Mouse (Mus musculus) B cell, adult 2 months (primary cell): ENCODE results near the gene Paqr4.
"Not testable (repeated sequence)": the region's sequence is repeated elsewhere in the genome, so short reads cannot be mapped to it uniquely, and the experiment has no call there.

Source experiments
- DNase-seq, 2 experiments: peaks; one replicate each; pipeline ENCODE4 v3.0.0; 2022

The Paqr4 gene

DNA sequence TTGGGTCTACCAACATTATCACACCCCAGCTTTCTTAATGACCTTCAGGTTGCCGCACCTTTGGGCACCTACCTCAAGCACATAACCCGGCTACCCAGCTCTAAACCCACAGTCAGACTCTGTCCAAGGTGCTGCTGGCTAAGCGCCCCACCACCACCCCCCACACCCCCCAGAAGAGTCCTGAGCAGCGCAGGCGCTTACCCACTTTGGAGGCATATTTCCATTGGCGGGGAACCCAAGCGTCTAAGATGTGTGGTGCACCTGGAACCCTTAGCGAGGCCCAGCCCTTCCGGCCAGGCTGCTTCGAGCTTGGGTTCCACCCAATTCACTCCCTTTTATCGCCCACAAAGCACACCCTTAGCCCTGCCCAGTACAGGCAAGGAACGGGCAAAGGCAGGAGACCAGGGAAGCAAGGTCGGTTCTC is at the start of gene Paqr4:
Paqr4 (minus strand) TSS at position 270 of the 424 bp plus-strand sequence.
- no peak for DNase-seq

DNA sequence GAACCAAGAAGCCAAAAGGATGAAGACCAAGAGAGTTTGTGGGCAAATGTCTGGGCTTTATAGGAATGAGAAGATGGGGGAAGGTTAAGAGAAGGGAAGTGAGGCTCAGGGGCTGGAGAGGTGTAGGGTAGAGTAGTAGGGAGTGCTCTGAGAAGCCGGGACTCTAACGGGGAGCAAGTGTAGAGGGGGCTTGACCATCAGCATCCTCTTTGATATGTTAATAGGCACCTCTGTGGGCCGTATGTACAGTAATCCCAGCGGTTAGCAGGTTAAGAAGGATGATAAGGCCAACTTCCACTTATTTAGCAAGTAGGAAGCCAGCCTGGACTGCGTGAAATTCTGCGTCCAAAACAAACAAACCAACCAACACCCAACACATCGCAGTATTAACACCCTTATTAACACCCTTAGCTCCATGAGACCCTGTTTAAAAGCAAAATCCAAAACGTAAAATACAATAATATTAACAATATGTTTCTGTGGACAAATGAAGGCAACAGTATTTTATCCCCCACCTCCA is 49.1 kb upstream of the Paqr4 start:
- DNase-seq, result no peak

DNA sequence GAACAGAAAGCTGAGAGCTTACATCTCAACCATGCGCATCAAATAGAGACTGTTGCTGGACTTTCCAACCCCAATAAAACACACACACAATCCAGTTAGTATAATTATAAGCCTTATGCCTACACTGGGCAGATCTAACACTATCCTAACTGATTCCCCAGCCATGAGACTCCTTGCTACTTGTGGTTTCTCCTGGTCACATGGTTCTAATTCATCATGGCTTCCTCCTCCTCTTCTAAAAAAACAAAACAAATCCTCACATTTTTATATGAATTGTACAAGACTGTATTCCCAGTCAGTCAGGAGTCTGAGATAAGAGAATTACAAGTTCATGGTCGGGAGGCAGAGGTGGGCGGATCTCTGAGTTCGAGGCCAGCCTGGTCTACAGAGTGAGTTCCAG is 48.3 kb upstream of the Paqr4 start:
- no peak for DNase-seq

DNA sequence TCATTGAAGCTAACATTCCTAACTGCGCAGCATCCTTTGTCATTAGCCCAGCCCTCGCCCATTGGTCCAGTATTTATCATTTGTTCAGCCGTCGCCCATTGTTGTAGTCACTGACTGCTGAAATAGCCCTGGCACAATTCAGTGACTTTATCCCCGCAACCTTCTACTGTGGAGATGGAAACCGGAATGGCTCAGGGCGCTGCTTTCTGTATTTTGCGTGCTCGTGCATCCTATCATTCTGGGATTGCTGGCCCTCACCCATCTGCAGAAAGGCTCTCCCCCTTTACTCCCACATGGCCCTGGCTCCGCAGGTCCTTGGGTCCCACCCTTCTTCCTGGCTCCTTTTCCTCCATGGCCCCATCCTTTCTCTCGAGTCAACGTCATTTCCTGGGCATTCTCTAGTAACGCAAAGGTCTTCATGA is 45.9 kb upstream of the Paqr4 start:
- DNase-seq, result no peak

GRCm38 (mm10) chr17:23785561-23786471 is 45.1 kb upstream of the Paqr4 start, which contains the start of gene Flywch2:
Flywch2 (minus strand) TSS chr17:23786081.
- DNase-seq, result peak; percentile 70 to 76

GRCm38 (mm10) chr17:23783352-23783751 is 42.7 kb upstream of the Paqr4 start:
- no peak for DNase-seq

DNA sequence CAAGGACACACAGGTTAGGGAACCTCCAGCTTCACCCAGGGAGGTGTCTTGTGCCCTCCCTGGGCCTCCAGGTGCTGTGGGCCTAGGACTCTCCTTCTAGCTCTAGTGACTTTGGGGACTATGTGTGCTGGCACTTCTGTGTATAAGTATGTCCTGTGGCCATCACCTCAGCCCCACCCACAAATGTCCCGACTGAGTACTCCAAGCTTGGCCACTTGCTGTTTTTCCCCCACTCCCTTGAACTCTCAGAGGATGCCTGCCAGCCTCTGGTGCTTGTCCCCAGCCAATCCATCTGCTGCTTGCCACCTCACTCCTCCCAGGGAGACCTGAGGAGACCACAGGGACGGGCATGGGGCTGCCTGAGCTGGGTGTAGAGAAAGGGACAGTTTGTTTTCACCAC is 37.8 kb upstream of the Paqr4 start:
- peak; percentile 26 to 27 for DNase-seq

DNA sequence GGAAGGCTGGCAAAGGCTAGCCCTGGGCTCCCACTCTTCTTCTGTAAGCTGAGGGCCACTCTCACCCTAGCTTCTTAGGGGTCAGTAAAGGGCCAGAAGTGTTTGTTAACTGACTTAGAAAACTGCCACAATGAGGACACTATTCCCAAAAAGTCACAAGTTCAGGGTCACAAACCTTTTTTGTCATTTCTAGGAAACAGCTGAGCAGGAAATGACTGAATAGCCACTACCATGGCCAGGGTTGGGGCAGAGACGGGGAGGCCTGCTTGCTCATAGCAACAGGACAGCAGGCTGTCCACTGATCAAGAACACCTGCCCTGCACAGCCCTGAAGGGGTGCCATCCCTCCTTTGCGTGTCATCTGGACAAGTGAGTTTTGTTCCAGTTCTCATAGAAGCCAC is 36.5 kb upstream of the Paqr4 start:
- no peak for DNase-seq

- DNase-seq, result no peak
Observed at GRCm38 (mm10) chr17:23776216-23776615, 35.5 kb upstream of the Paqr4 start.

DNA sequence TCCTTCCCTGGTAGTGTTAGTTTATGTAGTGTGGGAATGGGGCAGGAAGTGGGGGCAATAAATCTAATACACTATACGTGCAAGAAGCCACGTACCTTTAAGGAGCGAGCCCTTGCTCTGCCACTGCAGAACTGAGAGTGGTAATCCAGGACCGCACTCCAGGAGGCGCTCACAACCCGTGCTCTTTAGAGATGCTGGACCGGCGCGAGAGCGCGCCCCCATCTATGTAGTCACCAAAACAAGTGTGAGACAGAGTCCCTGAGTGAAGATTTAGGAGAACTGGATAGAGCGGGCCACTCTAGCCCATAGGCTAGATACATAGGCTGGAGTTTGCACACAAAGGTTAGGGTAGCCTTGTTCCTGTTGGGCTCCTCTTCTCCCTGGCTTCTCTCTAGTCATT is 33.4 kb upstream of the Paqr4 start:
- peak; percentile 91 for DNase-seq

DNA sequence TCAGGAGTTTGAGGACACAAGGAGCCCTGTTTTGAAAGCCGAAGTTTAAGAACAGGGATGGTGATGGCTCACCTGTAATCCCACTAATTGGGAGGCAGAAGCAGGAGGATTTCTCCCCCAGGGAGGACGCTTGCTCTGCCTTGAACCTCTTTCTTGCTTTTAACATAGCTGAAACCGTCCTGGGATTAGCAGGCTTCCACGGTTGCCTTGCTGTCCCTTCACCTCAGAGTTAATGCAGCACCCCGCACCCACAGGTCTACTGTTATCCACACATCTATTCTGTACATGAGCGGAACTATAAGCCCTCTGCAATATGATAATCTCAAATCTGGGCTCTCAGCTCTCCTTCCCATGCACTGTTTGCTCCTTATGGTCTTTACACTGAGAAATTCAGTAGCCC is 33.0 kb upstream of the Paqr4 start:
- no peak for DNase-seq

GRCm38 (mm10) chr17:23772219-23772556 is 31.5 kb upstream of the Paqr4 start:
- not testable (repeated sequence) for DNase-seq

DNA sequence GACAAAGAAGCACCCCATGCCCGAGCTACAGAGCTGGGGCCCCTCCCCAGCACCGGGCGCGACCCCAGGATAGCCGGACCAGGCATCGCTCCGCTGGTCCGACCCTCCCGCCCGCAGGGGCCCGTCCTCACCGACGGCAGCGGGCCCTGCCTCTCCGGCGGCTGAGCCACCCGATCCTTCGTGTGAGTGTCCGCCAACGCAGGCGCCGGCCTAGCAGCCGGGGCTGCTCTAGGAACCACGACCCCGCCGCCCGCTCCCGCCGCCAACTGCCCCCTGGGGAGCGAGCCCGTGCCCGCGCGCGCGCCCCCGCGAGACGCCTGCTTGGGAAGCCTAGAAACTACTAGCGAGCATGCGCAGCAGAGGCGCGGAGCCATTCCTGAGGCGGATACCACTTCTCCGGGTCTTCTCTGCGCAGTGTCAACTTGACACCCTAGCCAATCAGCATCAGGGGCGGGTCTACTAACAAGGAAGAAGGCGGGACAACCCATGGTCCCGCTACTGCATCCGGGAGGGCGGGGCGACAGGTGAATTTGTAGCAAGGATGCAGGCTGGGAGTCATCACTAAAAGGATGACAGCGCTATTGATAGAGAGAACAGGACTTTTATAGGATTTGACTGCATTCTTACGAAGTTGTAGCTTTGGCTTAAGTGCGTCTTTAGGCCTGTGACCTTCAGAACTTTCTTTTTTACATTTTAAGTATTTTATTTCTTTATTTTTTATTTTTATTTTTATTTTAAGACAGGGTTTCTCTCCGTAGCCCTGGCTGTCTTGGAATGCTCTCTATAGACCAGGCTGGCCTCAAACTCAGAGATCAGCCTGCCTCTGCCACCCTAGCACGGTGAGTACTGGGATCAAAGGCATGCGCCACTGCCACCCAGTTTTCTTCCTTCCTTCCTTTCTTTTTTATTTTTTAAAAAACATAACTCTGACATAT is 30.9 kb upstream of the Paqr4 start, which contains the start of gene Flywch1:
Flywch1 (minus strand) TSS at position 319 of the 935 bp plus-strand sequence.
- DNase-seq, result peak; percentile 94 to 95

GRCm38 (mm10) chr17:23770896-23771283 is 30.2 kb upstream of the Paqr4 start:
- DNase-seq, result no peak

GRCm38 (mm10) chr17:23770493-23770892 is 29.8 kb upstream of the Paqr4 start:
- DNase-seq, result no peak

GRCm38 (mm10) chr17:23762976-23763375 is 22.3 kb upstream of the Paqr4 start:
- no peak for DNase-seq

DNA sequence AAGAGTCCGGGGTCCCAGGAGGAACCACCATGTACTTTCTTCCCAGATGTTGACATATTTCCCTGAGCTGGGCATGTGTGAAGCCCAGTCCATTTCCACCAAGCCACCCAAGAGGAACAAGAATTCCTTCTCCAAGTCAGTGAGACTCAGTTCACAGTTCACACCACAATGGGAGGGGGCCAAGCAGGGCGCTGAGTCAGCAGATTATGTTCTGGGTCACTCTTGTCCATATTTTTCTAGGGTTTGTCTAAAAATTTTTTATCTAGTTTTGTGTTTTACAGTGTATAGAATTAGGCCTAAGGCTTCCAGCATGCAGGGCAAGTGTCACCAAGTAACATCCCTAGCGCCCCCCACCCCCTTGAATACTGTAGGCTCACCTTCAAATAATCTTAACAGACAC is 20.5 kb upstream of the Paqr4 start:
- DNase-seq, result no peak

DNA sequence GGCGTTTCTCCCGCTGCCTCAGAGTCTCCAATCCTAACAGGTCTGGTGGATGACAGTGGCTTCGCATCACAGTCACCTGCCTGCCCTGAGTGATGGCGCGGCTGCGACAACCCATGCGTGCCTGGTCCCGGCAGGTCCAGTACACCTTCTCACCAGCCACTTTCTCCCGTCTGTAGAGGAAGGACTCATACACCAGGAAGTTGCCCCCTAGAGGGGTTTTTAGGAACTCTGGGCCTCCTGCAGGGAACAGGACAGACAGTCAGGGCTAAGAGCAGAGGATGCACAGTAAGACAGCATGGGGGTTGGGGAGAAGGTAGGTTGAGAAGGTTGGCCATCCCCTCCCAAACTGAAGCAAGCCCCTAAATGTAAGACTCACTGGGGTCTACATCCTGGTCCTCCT is 19.6 kb upstream of the Paqr4 start:
- DNase-seq, result no peak

- no peak for DNase-seq
Observed at GRCm38 (mm10) chr17:23758801-23759200, 18.1 kb upstream of the Paqr4 start.

DNA sequence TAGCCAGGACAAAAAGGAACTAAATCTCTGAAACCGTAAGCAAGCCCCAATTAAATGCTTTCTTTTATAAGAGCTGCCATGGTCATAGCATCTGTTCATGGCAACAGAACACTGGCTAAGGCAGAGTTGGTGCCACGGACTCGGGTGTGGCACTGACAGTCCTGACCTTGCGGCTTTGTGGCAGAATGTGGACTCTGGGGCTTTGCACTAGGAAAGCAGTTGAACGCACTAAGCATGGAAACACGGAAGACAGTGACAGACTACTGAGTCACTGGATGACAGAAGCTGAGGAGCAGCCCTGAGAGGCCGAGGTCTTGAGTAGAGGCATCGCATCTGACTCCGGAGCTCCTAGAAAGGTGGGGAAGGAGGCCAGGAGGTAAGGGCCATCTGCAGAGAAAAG is 16.9 kb upstream of the Paqr4 start:
- no peak for DNase-seq

GRCm38 (mm10) chr17:23755689-23756088 is 15.0 kb upstream of the Paqr4 start:
- no peak for DNase-seq

GRCm38 (mm10) chr17:23749400-23750191 is 8.9 kb upstream of the Paqr4 start:
- no peak for DNase-seq
